Mouse (Mus musculus) stomach, postnatal 0 days (tissue): ENCODE data around the gene Prmt1.

Source experiments
- CTCF ChIP-seq: IDR thresholded peaks from 2 replicates; pipeline ENCODE4 v1.5.1; 2016; ENCODE audit warnings: antibody characterized with exemption, low read depth, mild to moderate bottlenecking, moderate library complexity
- EP300 ChIP-seq: optimal IDR thresholded peaks from 2 replicates; pipeline ENCODE3; 2016; ENCODE audit warnings: antibody characterized with exemption

DNA sequence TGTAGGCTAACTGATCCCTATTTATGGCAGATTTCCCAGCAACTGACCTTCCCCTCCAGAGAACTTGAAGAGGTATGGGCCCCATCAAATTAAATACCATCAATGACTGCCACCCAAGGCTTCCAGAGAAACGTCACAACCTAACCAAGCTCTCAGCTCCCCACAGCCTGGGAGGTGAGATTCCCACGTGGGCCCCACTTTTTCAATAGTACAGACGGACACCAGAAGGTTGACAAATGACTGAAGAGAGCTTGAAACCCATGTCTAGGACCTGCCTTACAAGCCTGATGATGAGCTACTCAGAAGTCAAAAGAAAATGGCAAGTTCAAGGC, 1.6 kb downstream of the Prmt1 start:
- TF ChIP-seq CTCF (no peak), EP300 (no peak)
